10 mouse cellular contexts compared by ENCODE assay signal in the genomic region with DNA sequence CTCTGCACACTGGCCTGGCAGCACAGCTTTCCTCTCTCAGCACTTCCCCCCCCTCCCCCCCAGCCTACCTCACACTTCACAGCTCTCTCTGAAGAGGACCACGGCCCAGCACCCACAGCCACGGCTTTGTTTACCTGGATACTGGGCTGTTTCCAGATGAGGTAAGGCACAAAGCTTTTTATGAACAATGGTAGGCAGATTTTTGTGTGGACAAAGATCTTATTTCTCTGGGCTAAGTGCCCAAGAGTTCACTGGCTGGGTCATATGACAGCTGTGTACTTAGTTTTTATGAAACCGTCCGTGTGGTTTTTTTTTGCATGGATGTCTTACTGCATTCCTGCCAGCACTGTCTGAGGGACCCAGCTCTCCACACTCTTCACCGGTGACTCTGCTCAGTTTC.
A peak's percentile ranks its signal among the peaks of the same experiment; 100 is the strongest.
DNase-seq lines count a peak whose midpoint lies in the region; ATAC-seq and TF ChIP-seq lines count a peak whose summit lies in the region.
"Had no signal": no experiment of that assay in that cellular context is flagged by ENCODE, and none has a peak within 500 bp of the region (broad histone marks: within the 10 kb centered on the region; RNA-seq: fewer than 3 reads in every experiment).

No protein-coding gene starts in this region.

- H3K9me3 ChIP-seq in lung, embryonic 14.5 days (ENCODE audit: low read depth, low read length): no peaks in the 10 kb centered on the region
- H3K9me3 ChIP-seq: midbrain, embryonic 13.5 days had no signal

- H3K9ac ChIP-seq in lung, embryonic 14.5 days: no peak overlapping the region
- H3K9ac ChIP-seq: midbrain, embryonic 13.5 days had no signal

- DNase-seq in urinary bladder, postnatal 36 days (ENCODE audit: low spot score in 2 of 2): peak; percentile 48
- DNase-seq in urinary bladder, postnatal 10 days (ENCODE audit: low spot score): no peak
- peak; percentile 76 for DNase-seq in kidney, adult 2 months
- DNase-seq in lung, embryonic 14.5 days: peak; percentile 94
- no peak for DNase-seq in cerebellum, adult 9-11 months
- no peak for DNase-seq in layer of hippocampus, postnatal 36 days
- DNase-seq: retina, postnatal 1 day; thymus, postnatal 36 days had no signal

- WGBS in kidney, adult 2 months: 6% methylated on average over 5 of the region's 5 CpGs
- 1% methylated on average over 5 of the region's 5 CpGs for WGBS in lung, embryonic 14.5 days

- H3K4me1 ChIP-seq in kidney, adult 2 months (ENCODE audit: control insufficient read depth, insufficient read depth, low read length): no peaks in the 10 kb centered on the region
- peaks cover 35% of the 10 kb centered on the region for H3K4me1 ChIP-seq in lung, embryonic 14.5 days (ENCODE audit: insufficient read depth)

- ATAC-seq in lung, embryonic 14.5 days (ENCODE audit: insufficient read depth): peak; percentile 73
- ATAC-seq in CD4-positive, CD25-positive, alpha-beta regulatory T cell, adult 4 months: no peak
- ATAC-seq: midbrain, embryonic 13.5 days had no signal

- no peak overlapping the region for H3K4me3 ChIP-seq in kidney, adult 2 months (ENCODE audit: insufficient read depth, low read depth, low read length)
- no peak overlapping the region for H3K4me3 ChIP-seq in lung, embryonic 14.5 days (ENCODE audit: low read depth, low read length)
- H3K4me3 ChIP-seq: midbrain, embryonic 13.5 days had no signal

- H3K27me3 ChIP-seq in kidney, adult 2 months (replicated peaks; ENCODE audit: control insufficient read depth, insufficient read depth, low read length): no peaks in the 10 kb centered on the region
- H3K27me3 ChIP-seq in lung, embryonic 14.5 days (ENCODE audit: insufficient read depth, low read length): no peaks in the 10 kb centered on the region

- H3K36me3 ChIP-seq in kidney, adult 2 months (ENCODE audit: control insufficient read depth, insufficient read depth, low read length): no peaks in the 10 kb centered on the region
- no peaks in the 10 kb centered on the region for H3K36me3 ChIP-seq in lung, embryonic 14.5 days (ENCODE audit: insufficient read depth)
- H3K36me3 ChIP-seq: midbrain, embryonic 13.5 days had no signal

- H3K4me2 ChIP-seq in lung, embryonic 14.5 days: peak overlapping the region; percentile 41
- H3K4me2 ChIP-seq: midbrain, embryonic 13.5 days had no signal

- no peak overlapping the region for H3K27ac ChIP-seq in kidney, adult 2 months (ENCODE audit: insufficient read depth, low read depth, low read length)
- peak overlapping the region; percentile 88 for H3K27ac ChIP-seq in lung, embryonic 14.5 days (ENCODE audit: low read depth)
- H3K27ac ChIP-seq: midbrain, embryonic 13.5 days had no signal

- TF ChIP-seq POLR2A in kidney, adult 2 months (IDR thresholded peaks at IDR 0.05; ENCODE audit: low read depth, low read length): no peak

- 0 out of 2 replicates have a peak, but pooled peaks have one; percentile 7 for TF ChIP-seq CTCF in kidney, adult 2 months (conservative IDR thresholded peaks at IDR 0.05; ENCODE audit: insufficient read depth, insufficient read length, low read depth, low read length)
- TF ChIP-seq CTCF in lung, embryonic 14.5 days (IDR thresholded peaks at IDR 0.05; ENCODE audit: low read depth): no peak; the same call in none of the 2 replicates

Comparison
In these comparisons a context has a peak if more than half of its experiments do, and no peak if none do; other contexts are left out.
1. DNase-seq: peak in urinary bladder, postnatal 36 days (2 of 2), kidney, adult 2 months (single experiment) and lung, embryonic 14.5 days (single experiment); none in urinary bladder, postnatal 10 days (single experiment), cerebellum, adult 9-11 months (single experiment) and layer of hippocampus, postnatal 36 days (0 of 2).